Mouse (Mus musculus): ENCODE results near the gene Vmn1r60. TPM values are rescaled to one million over a fixed set of nuclear protein-coding genes. Genes with fewer than 3 reads are reported as not detected.

Gene Vmn1r60
- not detected in 2 replicates for polyA plus RNA-seq (2012; rRNA removed)

DNA sequence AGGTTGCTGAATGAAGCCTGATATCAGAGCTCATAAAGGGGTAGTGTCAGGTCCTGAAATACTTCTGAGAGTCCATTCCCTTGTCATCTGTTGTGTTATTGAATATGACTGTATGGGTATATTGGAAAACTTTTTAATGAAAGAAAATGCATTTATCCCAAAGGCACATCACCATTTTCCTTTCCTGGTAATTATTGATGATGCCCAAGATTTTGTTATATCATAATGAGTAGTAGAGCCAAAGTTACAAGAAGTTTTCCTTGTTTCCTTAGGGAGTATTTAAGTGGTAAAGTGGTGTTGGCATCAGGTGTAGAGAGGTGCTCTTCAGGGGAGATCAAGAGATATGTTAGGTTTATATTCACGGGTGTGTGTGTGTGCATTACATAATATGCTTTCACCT is at the start of gene Vmn1r60:
Vmn1r60 (minus strand) TSS at position 101 of the 400 bp plus-strand sequence.

GRCm38 (mm10) chr7:5493856-5494255 is 53.3 kb downstream of the Vmn1r60 start, which contains the start of gene Vmn2r28:
TSS of gene Vmn2r28 (minus strand) at chr7:5493956.

Other genes with a start within 250 kb of the Vmn1r60 start
- gene Gm5065, start 196.8 kb downstream of the Vmn1r60 start, polyA plus RNA-seq (2012; rRNA removed), result not detected in 2 replicates
- not detected in 2 replicates for gene Nlrp2, start 196.3 kb downstream of the Vmn1r60 start, polyA plus RNA-seq (2012; rRNA removed)
- gene Vmn1r58, start 133.9 kb downstream of the Vmn1r60 start, polyA plus RNA-seq (2012; rRNA removed), result not detected in 2 replicates
- not detected in 2 replicates for gene Vmn1r59, start 90.5 kb downstream of the Vmn1r60 start, polyA plus RNA-seq (2012; rRNA removed)
- not detected in 2 replicates for gene Vmn2r28, start 53.4 kb downstream of the Vmn1r60 start, polyA plus RNA-seq (2012; rRNA removed)
- not detected in 2 replicates for gene Vmn1r61, start 66.0 kb upstream of the Vmn1r60 start, polyA plus RNA-seq (2012; rRNA removed)
- not detected in 2 replicates for gene Vmn1r62, start 126.3 kb upstream of the Vmn1r60 start, polyA plus RNA-seq (2012; rRNA removed)